Mouse (Mus musculus) left cerebral cortex, adult 9 months (tissue): Measurements from ENCODE around the gene Epb41l1.
A peak's percentile ranks its signal among the peaks of the same experiment; 100 is the strongest.

Experiments
- DNase-seq, 2 experiments: peaks; one replicate each; pipeline ENCODE4 v3.0.0; 2022; ENCODE audit warnings: low spot score in 2 of 2

Epb41l1 gene

DNA sequence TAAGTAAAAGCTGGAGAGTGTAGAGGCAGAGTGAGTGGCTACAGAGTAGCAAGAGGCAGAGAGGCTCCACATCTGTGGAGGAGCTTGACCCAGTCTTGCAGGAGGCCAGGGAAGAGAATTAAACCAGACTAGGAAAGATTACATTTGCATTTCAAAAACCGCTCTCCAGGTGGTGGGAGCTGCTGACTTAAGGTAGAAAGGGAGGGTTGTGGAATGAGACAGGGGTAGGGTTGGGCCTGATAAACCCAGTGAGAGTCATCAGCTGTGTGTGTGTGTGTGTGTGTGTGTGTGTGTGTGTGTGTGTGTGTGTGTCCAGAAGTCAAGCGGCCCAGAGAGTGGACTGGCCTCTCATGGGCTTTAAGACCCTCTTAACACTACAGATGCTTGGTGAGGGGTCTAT lies 4.9 kb downstream of the Epb41l1 start:
- DNase-seq = no peak

DNA sequence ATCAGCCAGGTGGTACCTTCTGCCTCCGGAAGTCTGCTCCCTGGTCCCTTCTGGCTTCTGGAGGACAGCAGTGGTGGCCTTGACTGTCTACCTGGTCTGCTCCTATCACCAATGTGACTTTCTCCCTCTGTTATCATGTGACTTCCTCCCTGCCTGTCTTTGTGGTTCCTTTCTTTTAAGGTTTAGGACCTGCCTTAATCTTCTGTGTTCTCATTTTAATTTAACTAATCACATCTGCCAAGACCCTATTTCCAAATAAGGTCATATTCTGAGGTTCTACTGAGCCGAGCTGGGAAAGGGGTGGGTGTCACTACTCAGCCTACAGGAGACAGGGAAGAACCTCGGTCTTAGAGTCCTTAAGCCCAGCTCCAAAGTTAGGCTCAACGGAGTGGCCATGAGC lies 5.4 kb downstream of the Epb41l1 start:
- no peak for DNase-seq

GRCm38 (mm10) chr2:156429836-156430235 lies 9.1 kb downstream of the Epb41l1 start:
- DNase-seq = no peak

DNA sequence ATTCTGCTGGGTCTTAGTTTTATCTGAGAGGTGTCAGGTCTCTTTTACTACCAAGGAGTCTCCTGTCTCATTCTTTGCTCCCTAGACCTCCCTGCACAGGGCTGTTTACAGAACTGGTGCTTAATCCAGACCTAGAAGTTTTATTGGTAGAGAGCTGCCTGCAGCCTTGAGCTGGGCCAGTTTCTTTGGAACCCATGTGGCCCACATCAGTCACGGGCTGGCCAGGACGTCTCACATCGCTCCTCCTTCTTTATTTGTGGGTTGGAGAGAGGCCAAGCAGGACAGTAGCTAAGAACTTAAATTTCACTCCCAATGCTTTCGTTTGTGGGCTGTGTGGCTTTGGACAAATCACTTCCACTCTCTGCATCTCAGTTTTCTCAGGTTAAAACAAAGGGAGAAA lies 9.6 kb downstream of the Epb41l1 start:
- DNase-seq = no peak

DNA sequence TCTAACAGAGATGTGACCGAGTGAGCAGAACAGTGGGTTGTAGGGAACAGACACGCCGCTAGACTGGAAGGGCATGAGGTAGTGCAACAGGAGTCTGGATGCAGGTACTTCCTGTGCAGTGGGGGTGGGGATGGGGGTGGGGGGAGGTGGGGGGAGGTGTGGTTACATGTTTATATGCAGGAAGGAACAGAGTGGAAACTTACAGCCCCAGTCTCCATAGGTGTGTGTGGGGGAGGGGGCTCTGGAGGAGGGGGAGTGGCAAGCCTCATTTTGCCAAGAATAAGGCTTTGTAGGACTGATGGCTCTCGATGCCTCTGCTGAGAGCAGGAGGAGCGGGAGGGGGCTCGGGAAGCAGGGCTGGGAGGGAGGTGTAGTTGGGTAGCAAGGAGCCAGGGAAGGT lies 10.7 kb downstream of the Epb41l1 start:
- no peak for DNase-seq

DNA sequence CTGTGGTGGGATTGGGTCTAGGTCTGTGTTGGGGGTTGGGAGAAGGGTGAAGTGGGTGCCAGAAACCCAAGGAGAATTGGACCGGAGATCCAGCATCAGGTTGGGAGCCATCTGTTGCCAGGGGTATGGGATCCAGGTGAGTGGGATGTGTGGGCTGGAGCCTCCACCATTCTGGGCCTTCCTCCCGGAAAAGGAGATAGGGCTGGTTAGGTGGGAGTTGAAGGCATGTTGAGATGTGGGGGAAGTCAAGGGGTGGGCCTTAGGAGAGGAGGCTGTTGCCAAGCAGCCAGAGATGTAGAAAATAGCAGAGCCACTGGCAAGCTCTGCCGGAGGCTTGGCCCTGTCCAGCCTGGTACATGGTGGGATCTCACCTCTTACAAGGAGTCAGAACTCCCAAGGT lies 11.4 kb downstream of the Epb41l1 start:
- peak in 1 of 2 experiments; percentile 67 for DNase-seq

DNA sequence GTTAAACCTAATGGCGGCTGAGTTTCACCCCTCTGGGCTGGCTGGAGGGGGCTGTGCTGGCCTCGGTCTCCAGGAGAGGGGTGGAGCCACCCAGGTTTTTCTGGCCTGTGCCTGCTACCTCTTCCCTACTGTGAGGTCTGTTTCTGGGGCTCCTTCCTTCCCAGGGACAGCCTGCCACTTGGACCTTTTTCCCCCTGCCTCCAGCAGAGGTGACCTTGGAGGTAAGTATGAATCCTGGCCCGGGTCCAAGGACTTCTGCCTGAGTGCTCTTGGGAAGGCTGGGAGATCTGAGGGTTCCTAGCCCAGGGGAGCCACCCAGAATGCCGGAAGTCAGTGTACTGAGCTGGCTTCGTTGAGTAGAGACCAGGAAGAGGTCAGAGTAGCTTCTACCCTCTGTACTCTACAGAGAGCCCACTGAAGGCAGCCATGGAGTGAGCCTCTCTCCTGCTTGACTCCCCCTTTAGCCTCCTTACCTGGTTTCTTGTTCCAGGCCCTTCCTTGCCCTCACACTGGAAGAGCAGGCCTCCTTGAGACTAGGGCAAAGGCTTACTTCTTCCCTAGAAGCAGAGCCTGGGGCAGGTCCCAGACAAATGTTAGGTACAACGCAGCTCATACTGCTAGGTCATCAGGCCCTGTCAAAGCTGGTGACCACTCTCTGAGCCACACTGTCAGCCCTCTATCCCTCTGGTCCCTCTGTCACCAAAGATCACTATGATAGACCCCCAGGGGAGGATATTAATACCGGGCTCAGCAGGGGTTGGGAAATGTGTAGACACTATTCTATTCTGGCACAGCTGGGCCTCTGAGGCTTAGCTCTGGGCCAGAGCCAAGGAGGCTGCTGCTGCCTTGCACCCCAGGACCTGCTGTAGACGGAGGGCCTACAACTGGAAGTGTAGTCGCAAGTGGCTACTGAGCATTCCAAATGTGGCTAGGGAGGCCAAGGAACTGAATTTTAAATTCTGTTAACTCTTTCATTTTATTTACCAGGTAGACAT lies 12.5 kb downstream of the Epb41l1 start:
- DNase-seq = no peak

GRCm38 (mm10) chr2:156437637-156438036 lies 16.9 kb downstream of the Epb41l1 start:
- DNase-seq = no peak

GRCm38 (mm10) chr2:156439666-156440462 lies 19.2 kb downstream of the Epb41l1 start:
- no peak for DNase-seq

DNA sequence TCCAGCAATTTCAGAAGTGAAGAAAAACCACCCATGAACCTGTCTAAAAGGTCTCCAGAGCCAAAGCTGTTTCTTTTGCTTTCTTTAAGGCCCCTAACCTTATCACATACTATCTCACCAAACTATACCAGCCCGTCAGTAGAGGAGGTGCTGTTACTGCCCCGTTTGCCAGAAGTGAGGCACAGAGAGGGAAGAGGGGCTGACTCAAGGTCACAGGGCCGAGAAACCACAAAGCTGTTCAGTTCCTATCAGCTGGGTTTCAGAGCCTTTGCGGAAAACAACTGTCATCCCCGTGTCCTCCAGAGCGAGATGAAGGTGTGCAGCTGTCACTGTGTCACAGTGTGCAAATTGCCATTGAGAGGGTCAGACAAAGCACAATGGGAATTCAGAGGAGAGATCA lies 21.2 kb downstream of the Epb41l1 start:
- no peak for DNase-seq

- no peak for DNase-seq
Observed at GRCm38 (mm10) chr2:156443323-156443722, 22.6 kb downstream of the Epb41l1 start.

DNA sequence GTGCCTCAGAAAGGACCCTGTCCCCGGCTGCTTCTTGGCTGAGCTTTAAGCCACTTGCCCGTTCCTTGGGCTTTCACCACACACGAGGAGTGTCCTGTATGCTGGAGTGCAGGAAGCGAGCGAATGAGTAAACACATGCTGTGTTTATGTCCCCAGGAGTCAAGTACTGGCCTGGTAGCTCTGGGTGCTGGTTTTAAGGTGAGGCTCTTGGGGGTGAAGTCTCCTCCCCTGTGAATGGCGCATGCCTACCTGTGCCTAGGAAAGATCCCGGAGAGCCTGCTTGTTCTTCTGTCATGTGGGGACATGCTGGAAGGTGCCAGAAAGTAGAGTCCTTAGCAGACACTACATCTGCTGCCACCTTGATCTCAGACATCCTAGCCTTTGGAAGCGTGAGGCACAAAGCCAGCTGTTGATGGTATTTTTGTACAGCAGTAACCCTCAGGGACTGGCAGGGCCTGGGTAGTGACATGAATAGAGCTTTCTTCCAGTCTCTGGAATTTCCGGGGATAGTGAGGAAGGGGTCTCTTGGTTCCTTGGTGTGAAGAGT lies 25.9 kb downstream of the Epb41l1 start:
- no peak for DNase-seq

- DNase-seq = no peak
Observed at GRCm38 (mm10) chr2:156447413-156448295, 26.9 kb downstream of the Epb41l1 start.

DNA sequence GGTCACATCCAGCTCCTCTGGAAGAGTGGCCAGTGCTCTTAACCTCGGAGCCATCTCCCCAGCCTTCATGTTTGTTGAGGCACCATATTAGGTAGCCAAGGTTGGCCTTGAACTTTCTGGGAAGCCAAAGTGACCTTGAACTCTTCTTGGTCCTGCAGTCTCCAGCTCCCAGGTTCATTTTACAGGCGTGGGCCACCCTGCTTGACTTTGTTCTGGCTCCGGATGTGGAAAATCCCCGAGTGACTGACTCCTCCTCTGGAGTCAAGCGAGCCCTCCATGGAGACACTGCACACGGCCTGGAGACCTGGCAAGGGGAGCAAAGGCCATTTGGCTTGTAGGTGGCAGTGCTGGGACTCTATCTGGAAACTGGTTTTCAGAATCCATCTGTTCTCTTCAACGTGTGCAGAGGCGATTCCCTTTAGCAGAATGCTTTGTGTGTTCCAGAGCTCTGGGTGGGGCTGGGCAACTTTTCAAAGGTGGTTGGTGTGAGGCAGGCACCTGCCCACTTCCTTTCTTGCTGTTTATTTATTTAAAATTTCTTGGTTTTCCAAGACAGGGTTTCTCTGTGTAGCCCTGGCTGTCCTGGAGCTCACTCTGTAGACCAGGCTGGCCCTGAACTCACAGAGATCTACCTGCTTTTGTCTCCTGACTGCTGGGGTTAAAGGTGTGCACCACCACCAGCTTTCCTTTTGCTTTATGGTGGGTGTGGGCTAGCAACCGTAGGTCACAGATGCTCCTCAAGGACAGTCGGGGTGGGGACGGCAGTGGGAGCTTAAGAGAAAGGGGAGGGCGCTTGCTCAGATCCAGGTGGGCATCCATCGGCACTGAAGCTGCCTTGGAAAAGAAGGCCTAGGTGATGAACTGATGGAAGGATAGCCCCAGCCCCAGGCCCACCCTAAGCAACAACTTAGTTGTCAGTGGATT lies 30.8 kb downstream of the Epb41l1 start:
- peak in 1 of 2 experiments; percentile 42 for DNase-seq

- no peak for DNase-seq
Observed at GRCm38 (mm10) chr2:156452149-156452536, 31.4 kb downstream of the Epb41l1 start.

GRCm38 (mm10) chr2:156453822-156454221 lies 33.1 kb downstream of the Epb41l1 start:
- DNase-seq = no peak

- no peak for DNase-seq
Observed at GRCm38 (mm10) chr2:156455508-156456108, 34.9 kb downstream of the Epb41l1 start.

DNA sequence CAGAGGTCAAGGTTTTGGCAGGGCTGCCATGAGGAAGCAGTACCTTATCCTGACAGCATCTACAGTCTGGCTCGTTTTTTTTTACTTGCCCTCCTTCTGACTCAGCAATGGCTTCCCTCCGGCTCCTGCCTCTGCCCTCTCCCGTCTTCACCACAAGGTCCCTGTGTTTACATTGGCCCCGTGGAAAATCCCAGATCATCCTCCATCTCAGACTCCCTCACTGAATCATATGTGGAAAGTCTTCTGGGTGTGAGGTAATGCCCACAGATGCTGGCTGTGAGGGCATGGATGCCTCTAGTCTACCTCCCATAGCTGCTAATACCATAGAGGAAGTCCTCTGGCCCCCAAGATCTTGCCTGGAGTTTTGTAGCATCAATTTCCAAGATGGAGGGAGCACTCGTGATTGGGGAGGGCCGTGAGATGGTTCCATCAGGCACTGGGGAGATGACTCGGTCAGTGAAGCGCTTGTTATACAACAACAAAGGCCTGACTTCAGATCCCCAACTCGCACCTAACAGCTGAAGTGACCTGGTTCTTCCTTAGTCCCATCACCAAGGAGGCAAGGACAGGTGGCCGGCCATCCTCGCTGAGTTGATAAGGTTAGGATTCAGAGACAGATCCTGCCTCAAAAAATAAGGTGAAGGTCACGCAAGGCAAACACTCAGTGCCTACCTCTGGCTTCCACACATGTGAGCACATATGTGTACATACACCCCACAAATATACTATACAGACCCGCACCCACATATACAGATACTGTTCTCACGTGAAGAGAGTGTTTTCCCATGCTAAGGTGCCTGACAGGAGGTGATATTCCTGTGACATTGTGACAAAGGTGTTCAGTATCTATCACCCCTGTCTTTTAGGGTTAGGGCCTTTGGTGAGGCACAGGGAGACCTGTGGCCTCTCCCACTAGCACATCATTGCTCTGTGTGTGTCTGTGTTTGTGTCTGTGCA lies 36.0 kb downstream of the Epb41l1 start:
- no peak for DNase-seq

DNA sequence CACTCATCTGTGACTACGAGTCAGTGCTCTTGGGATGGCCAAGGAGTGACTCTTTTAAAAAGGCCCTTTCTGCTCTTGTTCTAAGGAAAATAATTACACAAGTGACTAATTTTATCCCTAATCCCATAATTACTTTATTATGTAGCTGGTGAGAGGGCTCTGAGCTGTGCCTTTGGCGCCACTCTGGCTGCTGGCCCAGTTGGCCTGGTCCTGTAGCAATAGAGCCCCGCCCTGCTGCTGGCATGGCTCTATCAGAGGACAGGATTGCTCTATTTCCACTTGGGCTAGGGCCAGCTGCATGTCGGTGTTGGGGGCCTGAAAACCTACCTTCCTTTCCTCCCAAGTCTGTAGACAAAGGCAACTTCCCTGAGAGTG lies 36.6 kb downstream of the Epb41l1 start:
- DNase-seq = no peak
